Mouse (Mus musculus): ENCODE results near the gene Slc46a1.

Gene Slc46a1

GRCm38 (mm10) chr11:78505430-78505829 is 39.9 kb downstream of the Slc46a1 start:
- no peak for DNase-seq

- DNase-seq: peak; percentile 65 to 80
These were observed 43.7 kb downstream of the Slc46a1 start for GRCm38 (mm10) chr11:78509148-78509547.

GRCm38 (mm10) chr11:78512025-78512957 is 46.8 kb downstream of the Slc46a1 start, which contains the start of the genes Tmem199 and Poldip2:
Tmem199 (minus strand) TSS chr11:78512172.
Poldip2 (plus strand) TSS chr11:78512193.
- peak; percentile 94 for DNase-seq

GRCm38 (mm10) chr11:78513106-78513790 is 47.8 kb downstream of the Slc46a1 start:
- no peak for DNase-seq

GRCm38 (mm10) chr11:78515549-78516325 is 50.2 kb downstream of the Slc46a1 start:
- DNase-seq: peak in 1 of 2 experiments; percentile 53

- peak in 1 of 2 experiments; percentile 5 for DNase-seq
These were observed 53.4 kb downstream of the Slc46a1 start for GRCm38 (mm10) chr11:78518931-78519330.
